Mouse (Mus musculus) hindbrain, embryonic 15.5 days (tissue): ENCODE measurements around the gene Mrpl46. TPM values are rescaled to one million over a fixed set of nuclear protein-coding genes. Genes with fewer than 3 reads are reported as not detected.

ENCODE experiments used
- ATAC-seq: fragments of 200-750 bp; cut with Nextera tagmentation; 2 replicates; pipeline ENCODE4 v1.8.0; 2017; ENCODE audit warnings: low read depth, moderate number of reproducible peaks, moderate TSS enrichment; ENCODE audit not compliant: low FRiP score
- H3K27ac ChIP-seq: fragments of 300-500 bp; sonication (generic); replicated peaks from 2 replicates; pipeline ENCODE4 v1.5.1; 2015; ENCODE audit warnings: mild to moderate bottlenecking, inconsistent platforms
- H3K27me3 ChIP-seq: fragments of 300-500 bp; sonication (generic); 2 replicates; pipeline ENCODE4 v1.6.1; 2015; ENCODE audit warnings: control low read depth, inconsistent platforms
- H3K36me3 ChIP-seq: fragments of 300-500 bp; sonication (generic); 2 replicates; pipeline ENCODE4 v1.6.1; 2015; ENCODE audit warnings: control low read depth, inconsistent platforms
- H3K4me1 ChIP-seq: fragments of 300-500 bp; sonication (generic); replicated peaks from 2 replicates; pipeline ENCODE4 v1.6.1; 2015; ENCODE audit warnings: control low read depth, inconsistent platforms
- H3K4me2 ChIP-seq: fragments of 300-500 bp; sonication (generic); 2 replicates; pipeline ENCODE4 v1.6.1; 2015; ENCODE audit warnings: moderate library complexity, mild to moderate bottlenecking, inconsistent platforms
- H3K4me3 ChIP-seq: fragments of 300-500 bp; sonication (generic); 2 replicates; pipeline ENCODE4 v1.5.1; 2015; ENCODE audit warnings: mild to moderate bottlenecking, inconsistent platforms
- H3K9ac ChIP-seq: fragments of 300-500 bp; sonication (generic); 2 replicates; pipeline ENCODE4 v1.6.1; 2015; ENCODE audit warnings: inconsistent platforms
- H3K9me3 ChIP-seq: fragments of 300-500 bp; sonication (generic); 2 replicates; pipeline ENCODE4 v1.6.1; 2016; ENCODE audit warnings: control low read depth, inconsistent platforms
- WGBS: fragments of 180-500 bp; shearing (Covaris S2); methylation state at CpG from one replicate; pipeline ENCODE4 v1.1.7; 2015; 5-methylcytosine and 5-hydroxymethylcytosine counted together
- polyA plus RNA-seq: library from polyadenylated mRNA; unstranded; fragments of >200 nt; fragmentation: Nextera tagmentation; extraction: Ambion mirVana; gene quantifications from 2 replicates; pipeline ENCODE4 v1.2.1, GENCODE M21; 2015

Gene Mrpl46
- polyA plus RNA-seq = 53.8 and 58.9 TPM in 2 replicates

- Histone ChIP-seq H3K4me1 (peaks cover 38% of the 10 kb centered on the region), H3K9ac (peak within 1 kb of the TSS; percentile 83), H3K9me3 (no peaks in the 10 kb centered on the region), H3K36me3 (peaks cover 26% of the 10 kb centered on the region), H3K4me3 (peak within 1 kb of the TSS; percentile 93), H3K27me3 (no peaks in the 10 kb centered on the region), H3K27ac (peak within 1 kb of the TSS; percentile 71), H3K4me2 (peak within 1 kb of the TSS; percentile 77)
- WGBS = under 1% methylated on average over 44 of the region's 44 CpGs
- ATAC-seq = peak; percentile 98
Observed at GRCm38 (mm10) chr7:78782639-78783581, at the start of gene Mrpl46, which contains the start of gene Mrps11. Mrpl46 (minus strand) TSS chr7:78783531. Mrps11 (plus strand) TSS chr7:78783119.

- Histone ChIP-seq H3K27ac (no peak overlapping the region), H3K4me1 (peaks cover 22% of the 10 kb centered on the region), H3K4me3 (no peak overlapping the region), H3K27me3 (no peaks in the 10 kb centered on the region), H3K9ac (no peak overlapping the region), H3K9me3 (no peaks in the 10 kb centered on the region), H3K36me3 (peaks cover 7% of the 10 kb centered on the region; the same call in 1 of the 2 replicates), H3K4me2 (no peak overlapping the region)
- WGBS = 79% methylated on average over 14 of the region's 14 CpGs
- ATAC-seq = no peak
Observed at GRCm38 (mm10) chr7:78827749-78828362, 44.5 kb upstream of the Mrpl46 start.

- WGBS = 35% methylated on average over 9 of the region's 9 CpGs
- no peaks in the 10 kb centered on the region for H3K27me3 ChIP-seq
- H3K4me1 ChIP-seq = peaks cover 22% of the 10 kb centered on the region
- peak overlapping the region; percentile 77 for H3K27ac ChIP-seq
- no peaks in the 10 kb centered on the region for H3K9me3 ChIP-seq
- no peak overlapping the region for H3K4me3 ChIP-seq
- H3K4me2 ChIP-seq = no peak overlapping the region
- ATAC-seq = peak; percentile 66
- H3K36me3 ChIP-seq = peaks cover 7% of the 10 kb centered on the region; the same call in 1 of the 2 replicates
- no peak overlapping the region for H3K9ac ChIP-seq
Observed at GRCm38 (mm10) chr7:78826682-78827385, 43.5 kb upstream of the Mrpl46 start.

- WGBS = 85% methylated on average over 12 of the region's 12 CpGs
- no peaks in the 10 kb centered on the region for H3K9me3 ChIP-seq
- no peak overlapping the region for H3K4me2 ChIP-seq
- H3K27me3 ChIP-seq = no peaks in the 10 kb centered on the region
- H3K4me3 ChIP-seq = no peak overlapping the region
- no peak overlapping the region for H3K27ac ChIP-seq
- no peak overlapping the region for H3K9ac ChIP-seq
- peaks cover 16% of the 10 kb centered on the region; the same call in 1 of the 2 replicates for H3K4me1 ChIP-seq
- ATAC-seq = no peak
- no peaks in the 10 kb centered on the region; the same call in 1 of the 2 replicates for H3K36me3 ChIP-seq
Observed at GRCm38 (mm10) chr7:78818336-78818735, 35.0 kb upstream of the Mrpl46 start.

- no peak overlapping the region for H3K4me3 ChIP-seq
- no peaks in the 10 kb centered on the region for H3K9me3 ChIP-seq
- peaks cover 16% of the 10 kb centered on the region; the same call in 1 of the 2 replicates for H3K4me1 ChIP-seq
- H3K9ac ChIP-seq = no peak overlapping the region
- H3K36me3 ChIP-seq = no peaks in the 10 kb centered on the region
- peak; percentile 75; the same call in 1 of the 2 replicates for ATAC-seq
- H3K27ac ChIP-seq = peak overlapping the region; percentile 53; the same call in 1 of the 2 replicates
- H3K27me3 ChIP-seq = no peaks in the 10 kb centered on the region
- H3K4me2 ChIP-seq = no peak overlapping the region
Observed at GRCm38 (mm10) chr7:78814766-78815165, 31.4 kb upstream of the Mrpl46 start.

GRCm38 (mm10) chr7:78813791-78814190 is 30.5 kb upstream of the Mrpl46 start:
- H3K9ac ChIP-seq = no peak overlapping the region
- no peaks in the 10 kb centered on the region for H3K9me3 ChIP-seq
- peak overlapping the region; percentile 45; the same call in 1 of the 2 replicates for H3K27ac ChIP-seq
- H3K4me2 ChIP-seq = no peak overlapping the region
- ATAC-seq = no peak
- H3K36me3 ChIP-seq = no peaks in the 10 kb centered on the region
- peaks cover 16% of the 10 kb centered on the region; the same call in 1 of the 2 replicates for H3K4me1 ChIP-seq
- H3K27me3 ChIP-seq = no peaks in the 10 kb centered on the region
- no peak overlapping the region for H3K4me3 ChIP-seq
- 77% methylated on average over 6 of the region's 6 CpGs for WGBS

GRCm38 (mm10) chr7:78807192-78807591 is 23.9 kb upstream of the Mrpl46 start:
- no peak for ATAC-seq
- H3K27me3 ChIP-seq = no peaks in the 10 kb centered on the region
- H3K4me3 ChIP-seq = no peak overlapping the region
- 83% methylated on average over 4 of the region's 4 CpGs for WGBS
- H3K27ac ChIP-seq = no peak overlapping the region
- no peaks in the 10 kb centered on the region for H3K9me3 ChIP-seq
- no peak overlapping the region for H3K4me2 ChIP-seq
- no peaks in the 10 kb centered on the region for H3K4me1 ChIP-seq
- H3K9ac ChIP-seq = no peak overlapping the region
- H3K36me3 ChIP-seq = no peaks in the 10 kb centered on the region

- WGBS = 85% methylated on average over 3 of the region's 3 CpGs
- H3K36me3 ChIP-seq = no peaks in the 10 kb centered on the region
Observed at GRCm38 (mm10) chr7:78803841-78804240, 20.5 kb upstream of the Mrpl46 start.

GRCm38 (mm10) chr7:78799730-78800496 is 16.6 kb upstream of the Mrpl46 start:
- WGBS = 80% methylated on average over 9 of the region's 9 CpGs
- no peak overlapping the region for H3K4me2 ChIP-seq
- H3K27ac ChIP-seq = no peak overlapping the region
- no peak overlapping the region for H3K9ac ChIP-seq
- H3K27me3 ChIP-seq = no peaks in the 10 kb centered on the region
- no peak overlapping the region for H3K4me3 ChIP-seq
- H3K9me3 ChIP-seq = no peaks in the 10 kb centered on the region
- no peaks in the 10 kb centered on the region for H3K36me3 ChIP-seq
- H3K4me1 ChIP-seq = peaks cover 10% of the 10 kb centered on the region; the same call in 1 of the 2 replicates
- no peak for ATAC-seq

More at GRCm38 (mm10) chr7:78803841-78804240, 20.5 kb upstream of the Mrpl46 start:
- Histone ChIP-seq H3K27me3 (no peaks in the 10 kb centered on the region), H3K4me2 (no peak overlapping the region), H3K9ac (no peak overlapping the region), H3K4me3 (no peak overlapping the region), H3K9me3 (no peaks in the 10 kb centered on the region), H3K27ac (no peak overlapping the region), H3K4me1 (no peaks in the 10 kb centered on the region)
- ATAC-seq = no peak

- WGBS = 24% methylated on average over 8 of the region's 9 CpGs
- H3K27ac ChIP-seq = no peak overlapping the region
Observed at GRCm38 (mm10) chr7:78797843-78798455, 14.6 kb upstream of the Mrpl46 start.

More at GRCm38 (mm10) chr7:78797843-78798455, 14.6 kb upstream of the Mrpl46 start:
- no peaks in the 10 kb centered on the region for H3K36me3 ChIP-seq
- H3K27me3 ChIP-seq = no peaks in the 10 kb centered on the region
- H3K9me3 ChIP-seq = no peaks in the 10 kb centered on the region
- no peak overlapping the region for H3K4me2 ChIP-seq
- no peak; the same call in 1 of the 2 replicates for ATAC-seq
- H3K9ac ChIP-seq = no peak overlapping the region
- no peak overlapping the region for H3K4me3 ChIP-seq
- H3K4me1 ChIP-seq = peaks cover 10% of the 10 kb centered on the region; the same call in 1 of the 2 replicates
